Comparison of ENCODE assay signal across 29 mouse cellular contexts in the genomic region with DNA sequence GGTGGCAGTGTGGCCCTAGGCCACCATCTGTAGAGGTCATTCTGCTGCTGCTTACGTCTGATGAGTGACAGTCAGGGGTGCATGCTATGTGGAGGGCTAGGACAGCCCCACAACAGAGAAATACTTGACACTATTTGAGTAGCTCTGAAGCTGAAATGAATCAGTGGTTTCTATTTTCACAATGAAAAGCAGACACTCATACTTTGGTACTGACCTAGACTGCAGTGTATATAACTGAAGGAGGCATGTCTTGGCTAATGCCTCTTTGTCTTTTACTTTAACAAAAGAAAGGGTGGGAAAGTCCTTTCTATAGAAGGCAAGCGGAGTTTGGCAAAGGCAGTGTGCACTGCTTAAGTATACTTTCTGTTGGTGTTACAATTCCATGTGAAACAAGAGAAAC.
"Had no signal": no experiment of that assay in that cellular context is flagged by ENCODE, and none has a peak within 500 bp of the region (broad histone marks: within the 10 kb centered on the region; RNA-seq: fewer than 3 reads in every experiment).

No protein-coding gene starts in this region.

- H3K9me3 ChIP-seq: limb, embryonic 10.5 days; limb, embryonic 12.5 days; limb, embryonic 13.5 days; limb, embryonic 15.5 days; liver, embryonic 12.5 days; liver, embryonic 13.5 days; liver, embryonic 15.5 days; lung, embryonic 15.5 days; megakaryocyte, embryonic 14.5 days; midbrain, embryonic 10.5 days; midbrain, embryonic 12.5 days; midbrain, embryonic 13.5 days; midbrain, embryonic 15.5 days had no signal

- H3K36me3 ChIP-seq: liver, embryonic 15.5 days; lung, embryonic 15.5 days had no signal

- H3K27ac ChIP-seq: limb, embryonic 10.5 days; limb, embryonic 12.5 days; limb, embryonic 13.5 days; limb, embryonic 15.5 days; liver, embryonic 12.5 days; liver, embryonic 13.5 days; liver, embryonic 14.5 days; liver, embryonic 15.5 days; lung, embryonic 15.5 days; macrophage; midbrain, embryonic 10.5 days; midbrain, embryonic 12.5 days; midbrain, embryonic 13.5 days; midbrain, embryonic 15.5 days had no signal

- H3K4me3 ChIP-seq: limb, embryonic 10.5 days; limb, embryonic 12.5 days; limb, embryonic 13.5 days; limb, embryonic 15.5 days; liver, embryonic 12.5 days; liver, embryonic 13.5 days; liver, embryonic 15.5 days; lung, embryonic 15.5 days; megakaryocyte, embryonic 14.5 days; midbrain, embryonic 10.5 days; midbrain, embryonic 12.5 days; midbrain, embryonic 13.5 days; midbrain, embryonic 15.5 days; myocyte had no signal

- H3K4me1 ChIP-seq: limb, embryonic 10.5 days; limb, embryonic 12.5 days; limb, embryonic 13.5 days; limb, embryonic 15.5 days; liver, embryonic 12.5 days; liver, embryonic 13.5 days; liver, embryonic 15.5 days; lung, embryonic 15.5 days; megakaryocyte, embryonic 14.5 days; midbrain, embryonic 10.5 days; midbrain, embryonic 12.5 days; midbrain, embryonic 13.5 days; midbrain, embryonic 15.5 days had no signal

- DNase-seq: left cerebral cortex, postnatal 4 days; liver; liver, embryonic 13.5 days; liver, postnatal 0 days; lung, adult 18-20 months; lung, adult 2 months; lung, embryonic 14.5 days; lung, postnatal 10 days; lung, postnatal 14 days; lung, postnatal 36 days; lung, postnatal 4 days; midbrain, embryonic 14.5 days had no signal

- H3K9ac ChIP-seq: limb, embryonic 12.5 days; limb, embryonic 13.5 days; limb, embryonic 15.5 days; liver, embryonic 12.5 days; liver, embryonic 13.5 days; liver, embryonic 14.5 days; liver, embryonic 15.5 days; liver, postnatal 0 days; lung, embryonic 14.5 days; lung, embryonic 15.5 days; midbrain, embryonic 12.5 days; midbrain, embryonic 13.5 days; midbrain, embryonic 15.5 days had no signal

- H3K4me2 ChIP-seq: limb, embryonic 12.5 days; limb, embryonic 13.5 days; limb, embryonic 15.5 days; liver, embryonic 11.5 days; liver, embryonic 12.5 days; liver, embryonic 13.5 days; liver, embryonic 15.5 days; lung, embryonic 14.5 days; lung, embryonic 15.5 days; midbrain, embryonic 11.5 days; midbrain, embryonic 12.5 days; midbrain, embryonic 13.5 days; midbrain, embryonic 15.5 days had no signal

- H3K27me3 ChIP-seq: limb, embryonic 12.5 days; limb, embryonic 13.5 days; limb, embryonic 15.5 days; liver, embryonic 12.5 days; liver, embryonic 13.5 days; liver, embryonic 15.5 days; lung, embryonic 15.5 days; megakaryocyte, embryonic 14.5 days; midbrain, embryonic 12.5 days; midbrain, embryonic 13.5 days; midbrain, embryonic 15.5 days had no signal
